Mouse (Mus musculus): ENCODE results near the gene 0610040J01Rik.

0610040J01Rik gene

GRCm38 (mm10) chr5:63811819-63812508, at the start of gene 0610040J01Rik:
Gene 0610040J01Rik, plus strand, starts transcription at chr5:63812363.
- DNase-seq (ENCODE audit: extremely low read depth, insufficient read length, low spot score) = no peak

GRCm38 (mm10) chr5:63765886-63766285, 46.3 kb upstream of the 0610040J01Rik start:
- no peak for DNase-seq (ENCODE audit: extremely low read depth, insufficient read length, low spot score)

- DNase-seq (ENCODE audit: extremely low read depth, insufficient read length, low spot score) = no peak
Measured at GRCm38 (mm10) chr5:63766715-63767114, 45.4 kb upstream of the 0610040J01Rik start.

- no peak for DNase-seq (ENCODE audit: extremely low read depth, insufficient read length, low spot score)
Measured at GRCm38 (mm10) chr5:63767464-63767863, 44.7 kb upstream of the 0610040J01Rik start.

GRCm38 (mm10) chr5:63768220-63768619, 43.9 kb upstream of the 0610040J01Rik start:
- DNase-seq (ENCODE audit: extremely low read depth, insufficient read length, low spot score) = no peak

- DNase-seq (ENCODE audit: extremely low read depth, insufficient read length, low spot score) = no peak
Measured at GRCm38 (mm10) chr5:63772971-63773370, 39.2 kb upstream of the 0610040J01Rik start.

GRCm38 (mm10) chr5:63773603-63774002, 38.6 kb upstream of the 0610040J01Rik start:
- DNase-seq (ENCODE audit: extremely low read depth, insufficient read length, low spot score) = no peak

- no peak for DNase-seq (ENCODE audit: extremely low read depth, insufficient read length, low spot score)
Measured at GRCm38 (mm10) chr5:63788156-63788826, 23.9 kb upstream of the 0610040J01Rik start.

GRCm38 (mm10) chr5:63812509-63812865, 324 bp downstream of the 0610040J01Rik start:
- no peak for DNase-seq (ENCODE audit: extremely low read depth, insufficient read length, low spot score)

GRCm38 (mm10) chr5:63816643-63817042, 4.5 kb downstream of the 0610040J01Rik start:
- DNase-seq (ENCODE audit: extremely low read depth, insufficient read length, low spot score) = no peak

- DNase-seq (ENCODE audit: extremely low read depth, insufficient read length, low spot score) = no peak
Measured at GRCm38 (mm10) chr5:63817270-63817669, 5.1 kb downstream of the 0610040J01Rik start.

GRCm38 (mm10) chr5:63818975-63819374, 6.8 kb downstream of the 0610040J01Rik start:
- no peak for DNase-seq (ENCODE audit: extremely low read depth, insufficient read length, low spot score)

- no peak for DNase-seq (ENCODE audit: extremely low read depth, insufficient read length, low spot score)
Measured at GRCm38 (mm10) chr5:63819519-63819918, 7.4 kb downstream of the 0610040J01Rik start.

GRCm38 (mm10) chr5:63821176-63821575, 9.0 kb downstream of the 0610040J01Rik start:
- no peak for DNase-seq (ENCODE audit: extremely low read depth, insufficient read length, low spot score)

GRCm38 (mm10) chr5:63821860-63822259, 9.7 kb downstream of the 0610040J01Rik start:
- DNase-seq (ENCODE audit: extremely low read depth, insufficient read length, low spot score) = no peak

GRCm38 (mm10) chr5:63823362-63824332, 11.5 kb downstream of the 0610040J01Rik start:
- DNase-seq (ENCODE audit: extremely low read depth, insufficient read length, low spot score) = no peak

GRCm38 (mm10) chr5:63824599-63825350, 12.6 kb downstream of the 0610040J01Rik start:
- DNase-seq (ENCODE audit: extremely low read depth, insufficient read length, low spot score) = no peak

- DNase-seq (ENCODE audit: extremely low read depth, insufficient read length, low spot score) = no peak
Measured at GRCm38 (mm10) chr5:63825881-63826280, 13.7 kb downstream of the 0610040J01Rik start.

- no peak for DNase-seq (ENCODE audit: extremely low read depth, insufficient read length, low spot score)
Measured at GRCm38 (mm10) chr5:63827006-63827405, 14.8 kb downstream of the 0610040J01Rik start.

GRCm38 (mm10) chr5:63827415-63828053, 15.4 kb downstream of the 0610040J01Rik start:
- no peak for DNase-seq (ENCODE audit: extremely low read depth, insufficient read length, low spot score)

All from 3134 (cell line).